Mouse (Mus musculus) midbrain, embryonic 10.5 days (tissue): ENCODE data around the gene Rnf151. TPM values are rescaled to one million over a fixed set of nuclear protein-coding genes. Genes with fewer than 3 reads are reported as not detected.

Experiments used
- DNase-seq: peaks from one replicate; pipeline ENCODE4 v3.0.0-alpha.2; 2017; ENCODE audit warnings: low spot score
- H3K27ac ChIP-seq: fragments of 300-500 bp; sonication (generic); replicated peaks from 2 replicates; pipeline ENCODE4 v1.5.1; 2016; ENCODE audit warnings: mild to moderate bottlenecking
- H3K27me3 ChIP-seq: fragments of 300-500 bp; sonication (generic); 2 replicates; pipeline ENCODE4 v1.6.1; 2016; ENCODE audit warnings: low read depth, mild to moderate bottlenecking; ENCODE audit not compliant: poor library complexity, severe bottlenecking
- H3K36me3 ChIP-seq: fragments of 300-500 bp; sonication (generic); 2 replicates; pipeline ENCODE4 v1.6.1; 2016; ENCODE audit warnings: mild to moderate bottlenecking, moderate library complexity
- H3K4me1 ChIP-seq: fragments of 300-500 bp; sonication (generic); 2 replicates; pipeline ENCODE4 v1.6.1; 2016
- H3K4me3 ChIP-seq: fragments of 300-500 bp; sonication (generic); 2 replicates; pipeline ENCODE4 v1.5.1; 2016; ENCODE audit warnings: mild to moderate bottlenecking, moderate library complexity
- H3K9me3 ChIP-seq: fragments of 300-500 bp; sonication (generic); replicated peaks from 2 replicates; pipeline ENCODE4 v1.6.1; 2016; ENCODE audit warnings: mild to moderate bottlenecking
- WGBS: fragments of 180-500 bp; shearing (Covaris S2); methylation state at CpG from one replicate; pipeline ENCODE4 v1.1.7; 2016; 5-methylcytosine and 5-hydroxymethylcytosine counted together
- polyA plus RNA-seq: library from polyadenylated mRNA; unstranded; fragments of >200 nt; fragmentation: Nextera tagmentation; extraction: Ambion mirVana; gene quantifications from 2 replicates; pipeline ENCODE4 v1.2.1, GENCODE M21; 2016

Gene Rnf151
- polyA plus RNA-seq, 1 experiment from 2014 or later, result 0.51 TPM

- no peak for DNase-seq
Observed at GRCm38 (mm10) chr17:24708646-24709045, 9.2 kb downstream of the Rnf151 start.

GRCm38 (mm10) chr17:24707801-24708425, 9.9 kb downstream of the Rnf151 start:
- no peaks in the 10 kb centered on the region for H3K27me3 ChIP-seq
- H3K4me3 ChIP-seq, result peak overlapping the region; percentile 89
- H3K36me3 ChIP-seq, result peaks cover 31% of the 10 kb centered on the region
- H3K9me3 ChIP-seq, result no peaks in the 10 kb centered on the region
- DNase-seq, result no peak
- 7% methylated on average over 24 of the region's 24 CpGs for WGBS
- peaks cover 22% of the 10 kb centered on the region for H3K4me1 ChIP-seq
- H3K27ac ChIP-seq, result peak overlapping the region; percentile 87

More at GRCm38 (mm10) chr17:24708646-24709045, 9.2 kb downstream of the Rnf151 start:
- H3K4me1 ChIP-seq, result peaks cover 22% of the 10 kb centered on the region
- peaks cover 25% of the 10 kb centered on the region for H3K36me3 ChIP-seq
- H3K9me3 ChIP-seq, result no peaks in the 10 kb centered on the region
- H3K27ac ChIP-seq, result no peak overlapping the region
- WGBS, result 43% methylated on average over 2 of the region's 2 CpGs
- H3K4me3 ChIP-seq, result no peak overlapping the region
- H3K27me3 ChIP-seq, result no peaks in the 10 kb centered on the region

DNA sequence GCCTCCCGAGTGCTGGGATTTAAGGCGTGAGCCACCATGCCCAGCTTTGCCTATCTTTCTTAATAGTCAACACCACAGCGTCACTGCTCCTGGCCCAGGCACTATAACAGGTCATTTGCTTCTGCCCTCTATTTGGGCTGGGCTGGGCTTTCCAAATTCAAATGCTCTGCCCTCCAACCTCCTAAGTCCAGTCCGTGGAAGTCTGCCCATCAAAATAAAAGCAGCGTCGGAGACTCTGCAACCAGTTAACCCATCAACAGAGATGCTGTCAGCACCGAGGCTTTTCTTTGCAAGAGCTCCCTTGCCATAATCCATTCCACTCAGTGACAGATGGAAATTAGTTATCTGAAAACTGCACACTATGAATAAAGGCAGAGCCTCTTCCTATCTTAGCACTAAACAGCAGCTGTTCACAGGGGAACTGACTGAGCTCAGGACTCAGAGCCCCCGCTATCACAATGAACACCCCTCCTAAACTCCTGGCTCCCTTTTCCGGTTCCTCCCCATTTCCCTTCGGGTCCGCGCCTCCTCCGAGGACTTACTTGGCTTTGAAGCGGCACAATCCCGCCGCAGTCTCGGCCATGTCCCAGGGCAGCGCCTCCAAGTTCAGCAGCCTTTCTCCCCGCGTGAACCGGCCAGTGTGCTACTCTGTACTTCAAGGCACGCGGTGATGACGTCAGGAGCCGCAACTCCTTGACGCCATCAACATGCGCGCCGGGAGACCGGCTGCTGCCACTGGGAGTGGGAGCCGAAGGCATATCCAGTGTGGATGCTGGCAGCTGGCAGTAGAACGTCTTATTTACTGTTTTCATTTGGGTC, 10.7 kb downstream of the Rnf151 start, which contains the start of gene Tbl3:
Gene Tbl3 (minus strand): TSS at position 679 of the 819 bp plus-strand sequence.
- H3K4me1 ChIP-seq, result peaks cover 22% of the 10 kb centered on the region
- H3K36me3 ChIP-seq, result peaks cover 39% of the 10 kb centered on the region
- H3K27me3 ChIP-seq, result no peaks in the 10 kb centered on the region
- H3K27ac ChIP-seq, result peak within 1 kb of the TSS; percentile 87
- 4% methylated on average over 32 of the region's 32 CpGs for WGBS
- H3K9me3 ChIP-seq, result no peaks in the 10 kb centered on the region
- peak within 1 kb of the TSS; percentile 89 for H3K4me3 ChIP-seq
- DNase-seq, result peak; percentile 94

GRCm38 (mm10) chr17:24705821-24706220, 12.0 kb downstream of the Rnf151 start:
- 91% methylated on average over 3 of the region's 3 CpGs for WGBS
- Histone ChIP-seq H3K36me3 (peaks cover 52% of the 10 kb centered on the region), H3K4me1 (peaks cover 22% of the 10 kb centered on the region), H3K27me3 (no peaks in the 10 kb centered on the region), H3K4me3 (peak overlapping the region; percentile 89), H3K9me3 (no peaks in the 10 kb centered on the region), H3K27ac (no peak overlapping the region)
- DNase-seq, result no peak

DNA sequence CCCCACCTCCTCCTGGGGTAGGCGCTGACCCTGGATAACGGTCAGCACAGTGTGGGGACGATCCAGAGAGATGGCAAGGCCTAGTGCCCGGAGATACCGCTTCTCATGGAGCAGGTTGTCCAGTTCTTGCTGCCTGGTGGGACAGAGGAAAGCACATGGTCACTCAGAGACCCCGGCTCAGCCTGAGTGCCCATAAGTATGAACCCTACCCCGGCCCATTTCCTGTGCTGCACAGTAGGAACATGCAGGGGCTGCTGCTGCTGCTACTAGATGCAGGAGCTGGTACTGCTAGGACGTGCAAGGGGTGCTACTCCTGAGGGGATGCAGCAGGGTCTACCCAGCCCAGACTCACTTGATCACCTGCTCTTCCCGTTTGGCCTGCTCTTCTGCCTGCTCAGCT, 16.6 kb downstream of the Rnf151 start:
- DNase-seq, result no peak
- Histone ChIP-seq H3K27me3 (peaks cover 3% of the 10 kb centered on the region; the same call in 1 of the 2 replicates), H3K4me3 (no peak overlapping the region), H3K9me3 (no peaks in the 10 kb centered on the region), H3K36me3 (peaks cover 68% of the 10 kb centered on the region), H3K4me1 (peaks cover 21% of the 10 kb centered on the region), H3K27ac (no peak overlapping the region)
- 90% methylated on average over 9 of the region's 9 CpGs for WGBS

- Histone ChIP-seq H3K27ac (no peak overlapping the region), H3K9me3 (no peaks in the 10 kb centered on the region), H3K4me3 (no peak overlapping the region), H3K36me3 (peaks cover 51% of the 10 kb centered on the region), H3K4me1 (peaks cover 26% of the 10 kb centered on the region), H3K27me3 (peaks cover 3% of the 10 kb centered on the region; the same call in 1 of the 2 replicates)
- DNase-seq, result no peak
- 86% methylated on average over 2 of the region's 2 CpGs for WGBS
Observed at GRCm38 (mm10) chr17:24699473-24699872, 18.4 kb downstream of the Rnf151 start.

- peaks cover 49% of the 10 kb centered on the region for H3K36me3 ChIP-seq
- 67% methylated on average over 9 of the region's 9 CpGs for WGBS
- DNase-seq, result no peak
- no peak overlapping the region for H3K27ac ChIP-seq
- peaks cover 3% of the 10 kb centered on the region; the same call in 1 of the 2 replicates for H3K27me3 ChIP-seq
- H3K9me3 ChIP-seq, result no peaks in the 10 kb centered on the region
- H3K4me3 ChIP-seq, result no peak overlapping the region
- peaks cover 31% of the 10 kb centered on the region for H3K4me1 ChIP-seq
Observed at GRCm38 (mm10) chr17:24698715-24699114, 19.1 kb downstream of the Rnf151 start.

GRCm38 (mm10) chr17:24697985-24698384, 19.9 kb downstream of the Rnf151 start:
- WGBS, result 20% methylated on average over 5 of the region's 5 CpGs
- H3K4me1 ChIP-seq, result peaks cover 31% of the 10 kb centered on the region
- peaks cover 3% of the 10 kb centered on the region; the same call in 1 of the 2 replicates for H3K27me3 ChIP-seq
- H3K4me3 ChIP-seq, result no peak overlapping the region
- H3K9me3 ChIP-seq, result no peaks in the 10 kb centered on the region
- H3K36me3 ChIP-seq, result peaks cover 48% of the 10 kb centered on the region
- H3K27ac ChIP-seq, result no peak overlapping the region
- DNase-seq, result no peak

- DNase-seq, result peak; percentile 89
- Histone ChIP-seq H3K4me3 (peak within 1 kb of the TSS; percentile 88), H3K9me3 (no peaks in the 10 kb centered on the region), H3K27me3 (peaks cover 16% of the 10 kb centered on the region), H3K27ac (peak within 1 kb of the TSS; percentile 92), H3K36me3 (peaks cover 41% of the 10 kb centered on the region), H3K4me1 (peaks cover 31% of the 10 kb centered on the region)
- under 1% methylated on average over 76 of the region's 76 CpGs for WGBS
Observed at GRCm38 (mm10) chr17:24696011-24696697, 21.7 kb downstream of the Rnf151 start, which contains the start of the genes Gfer and Noxo1. Gene Gfer (minus strand): TSS chr17:24696156. Gene Noxo1 (plus strand): TSS chr17:24696234.

DNA sequence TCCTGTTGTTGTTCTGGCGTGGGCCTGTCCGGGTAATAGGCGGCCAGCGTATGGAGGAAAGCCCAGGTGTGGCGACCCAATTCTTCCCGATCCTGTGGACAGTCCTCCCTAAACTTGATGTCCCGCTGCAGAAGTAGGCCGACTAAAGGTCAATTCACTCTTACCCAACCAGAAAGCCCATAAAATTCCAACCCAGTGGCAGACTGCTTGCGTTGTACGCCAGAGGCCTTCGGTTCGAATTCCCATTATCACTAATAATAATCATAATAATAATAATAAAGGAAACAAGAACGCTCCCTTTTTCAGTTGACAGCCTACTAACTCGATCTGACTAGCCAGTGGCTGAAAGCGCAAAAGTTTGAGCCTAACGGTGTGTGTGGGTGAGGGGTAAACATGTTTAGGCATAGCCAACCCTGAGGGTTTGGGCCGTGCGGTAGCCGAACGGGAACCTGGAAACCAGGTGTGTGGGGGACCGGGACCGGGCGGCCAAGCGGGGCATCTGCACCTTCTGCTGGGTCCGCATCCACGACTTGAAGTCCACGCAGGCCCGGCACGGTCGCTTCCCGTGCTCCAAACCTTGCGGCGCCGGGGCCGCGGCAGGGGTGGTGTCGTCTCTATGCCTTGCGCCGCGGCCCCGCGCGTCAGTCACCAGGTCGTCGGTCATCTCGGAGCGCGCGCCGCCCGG, 22.4 kb downstream of the Rnf151 start:
- H3K27ac ChIP-seq, result peak overlapping the region; percentile 92
- H3K9me3 ChIP-seq, result no peaks in the 10 kb centered on the region
- H3K36me3 ChIP-seq, result peaks cover 35% of the 10 kb centered on the region
- peaks cover 31% of the 10 kb centered on the region for H3K4me1 ChIP-seq
- no peak for DNase-seq
- H3K27me3 ChIP-seq, result peaks cover 23% of the 10 kb centered on the region
- WGBS, result 8% methylated on average over 51 of the region's 51 CpGs
- peak overlapping the region; percentile 88 for H3K4me3 ChIP-seq

DNA sequence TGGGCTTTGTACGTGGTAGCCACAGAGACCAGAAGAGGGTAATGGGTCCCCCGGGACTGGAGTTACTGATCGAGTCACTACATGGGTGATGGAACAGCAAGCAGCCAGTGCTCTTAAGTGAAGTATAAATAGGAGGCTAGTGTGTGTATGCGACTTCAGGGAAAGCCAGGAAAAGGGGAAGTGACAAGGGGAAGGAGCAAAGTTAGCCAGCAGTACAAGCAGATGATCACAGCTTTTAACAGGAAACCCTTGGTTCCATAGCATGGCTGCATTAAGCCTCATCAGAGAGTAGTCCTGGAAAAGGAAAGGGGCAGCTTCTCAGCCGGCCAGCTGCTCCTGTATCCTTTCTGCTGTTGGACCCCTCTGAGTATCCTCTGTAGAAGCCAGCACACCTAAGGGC, 25.5 kb downstream of the Rnf151 start:
- peaks cover 23% of the 10 kb centered on the region for H3K36me3 ChIP-seq
- WGBS, result 91% methylated on average over 5 of the region's 5 CpGs
- no peaks in the 10 kb centered on the region for H3K9me3 ChIP-seq
- H3K27me3 ChIP-seq, result peaks cover 50% of the 10 kb centered on the region
- peaks cover 50% of the 10 kb centered on the region for H3K4me1 ChIP-seq
- H3K4me3 ChIP-seq, result no peak overlapping the region; the same call in 1 of the 2 replicates
- H3K27ac ChIP-seq, result no peak overlapping the region
- no peak for DNase-seq
